Mouse (Mus musculus) heart, postnatal 0 days (tissue): ENCODE measurements around the gene BC052040. TPM values are rescaled to one million over a fixed set of nuclear protein-coding genes. Genes with fewer than 3 reads are reported as not detected.

Source experiments
- ATAC-seq: fragments of 200-750 bp; cut with Nextera tagmentation; 2 replicates; pipeline ENCODE4 v1.8.0; 2017; ENCODE audit warnings: low read depth, moderate number of reproducible peaks, moderate library complexity; ENCODE audit not compliant: insufficient read depth
- DNase-seq: peaks from one replicate; pipeline ENCODE4 v3.0.0-alpha.2; 2016; ENCODE audit warnings: low spot score
- H3K27ac ChIP-seq: fragments of 300-500 bp; sonication (generic); 2 replicates; pipeline ENCODE4 v1.5.1; 2014; ENCODE audit warnings: low read depth, mild to moderate bottlenecking
- H3K27me3 ChIP-seq: fragments of 300-500 bp; sonication (generic); 2 replicates; pipeline ENCODE4 v1.6.1; 2014; ENCODE audit warnings: low read length, mixed read lengths; ENCODE audit not compliant: control insufficient read depth, insufficient read depth
- H3K36me3 ChIP-seq: fragments of 300-500 bp; sonication (generic); replicated peaks from 2 replicates; pipeline ENCODE4 v1.6.1; 2014; ENCODE audit warnings: low read length, mixed read lengths; ENCODE audit not compliant: control insufficient read depth, insufficient read depth
- H3K4me1 ChIP-seq: fragments of 300-500 bp; sonication (generic); 2 replicates; pipeline ENCODE4 v1.6.1; 2014; ENCODE audit warnings: antibody characterized with exemption; ENCODE audit not compliant: control insufficient read depth, insufficient read depth
- H3K4me2 ChIP-seq: fragments of 300-500 bp; sonication (generic); 2 replicates; pipeline ENCODE4 v1.6.1; 2014; ENCODE audit warnings: low read depth, mild to moderate bottlenecking, low read length, moderate library complexity
- H3K4me3 ChIP-seq: fragments of 300-500 bp; sonication (generic); 2 replicates; pipeline ENCODE4 v1.5.1; 2014; ENCODE audit warnings: low read depth, low read length
- H3K9ac ChIP-seq: fragments of 300-500 bp; sonication (generic); replicated peaks from 2 replicates; pipeline ENCODE4 v1.6.1; 2014; ENCODE audit warnings: low read depth, low read length, mixed read lengths
- H3K9me3 ChIP-seq: fragments of 300-500 bp; sonication (generic); replicated peaks from 2 replicates; pipeline ENCODE4 v1.6.1; 2016; ENCODE audit warnings: low read length; ENCODE audit not compliant: control insufficient read depth
- CTCF ChIP-seq: IDR thresholded peaks from 2 replicates; pipeline ENCODE4 v1.5.1; 2016; ENCODE audit warnings: antibody characterized with exemption, control low read depth, low read depth
- EP300 ChIP-seq: IDR thresholded peaks from 2 replicates; pipeline ENCODE4 v1.6.1; 2016; ENCODE audit warnings: antibody characterized with exemption, low read depth
- WGBS: fragments of 180-500 bp; shearing (Covaris S2); extraction: QIAGEN DNeasy Blood & Tissue Kit; methylation state at CpG from one replicate; pipeline ENCODE4 v1.1.7; 2014; 5-methylcytosine and 5-hydroxymethylcytosine counted together
- polyA plus RNA-seq: library from polyadenylated mRNA; unstranded; fragments of >200 nt; fragmentation: Nextera tagmentation; extraction: Ambion mirVana; gene quantifications from 2 replicates; pipeline ENCODE4 v1.2.1, GENCODE M21; 2015
- total RNA-seq: library from RNA; depleted of rRNA; stranded (reverse); fragments of >200 nt; gene quantifications from 2 replicates; pipeline ENCODE4 v1.2.3, GENCODE M21; 2014; ENCODE audit warnings: low replicate concordance

Gene BC052040
- total and polyA plus RNA-seq, 2 experiments from 2014 or later, result 3.9 to 4.1 TPM

DNA sequence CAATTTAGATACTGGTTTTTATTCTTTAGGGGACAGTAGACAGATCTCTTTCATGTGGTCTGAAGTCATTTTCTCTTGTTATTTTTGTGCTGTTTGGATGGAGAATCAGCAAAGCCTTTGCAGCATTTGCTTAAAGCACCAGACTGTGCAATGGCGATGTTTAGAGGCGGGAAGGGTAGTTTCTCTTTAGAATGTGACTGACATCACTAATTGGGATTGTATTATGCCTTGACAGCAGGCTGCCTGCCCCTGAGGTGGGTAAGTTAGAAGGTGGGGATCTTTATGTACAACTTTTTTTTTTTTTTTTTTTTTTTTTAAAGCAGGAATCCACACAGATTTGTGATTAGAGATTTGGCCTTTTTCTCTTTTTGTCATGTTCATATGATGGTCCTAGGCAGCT lies 20.6 kb downstream of the BC052040 start:
- H3K4me3 ChIP-seq, result no peak overlapping the region
- H3K4me2 ChIP-seq, result no peak overlapping the region
- TF ChIP-seq CTCF (no peak), EP300 (no peak)
- DNase-seq, result no peak
- no peaks in the 10 kb centered on the region for H3K9me3 ChIP-seq
- H3K36me3 ChIP-seq, result no peaks in the 10 kb centered on the region
- no peaks in the 10 kb centered on the region for H3K27me3 ChIP-seq
- no peak overlapping the region for H3K9ac ChIP-seq
- H3K27ac ChIP-seq, result no peak overlapping the region
- 98% methylated on average over 2 of the region's 2 CpGs for WGBS
- ATAC-seq, result no peak
- peaks cover 3% of the 10 kb centered on the region; the same call in 1 of the 2 replicates for H3K4me1 ChIP-seq

DNA sequence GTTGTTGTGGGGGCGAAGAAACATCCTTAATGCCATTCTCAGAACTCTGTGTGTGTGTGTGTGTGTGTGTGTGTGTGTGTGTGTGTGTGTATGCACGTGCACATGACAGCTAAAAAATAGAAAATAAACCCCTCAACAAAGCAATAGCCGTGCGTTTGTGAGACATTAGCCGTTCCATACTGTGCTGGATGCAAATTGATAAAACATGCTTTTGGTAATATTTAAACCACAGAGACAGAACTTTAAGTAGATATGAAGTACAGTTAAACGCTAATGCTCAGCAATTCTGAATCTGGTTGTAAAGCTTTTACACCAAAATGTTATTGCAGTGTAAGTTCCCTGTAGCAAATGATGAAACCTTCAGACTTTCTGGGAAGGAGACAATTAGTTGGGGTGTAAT lies 22.6 kb downstream of the BC052040 start:
- no peaks in the 10 kb centered on the region for H3K9me3 ChIP-seq
- H3K4me2 ChIP-seq, result no peak overlapping the region
- no peak overlapping the region for H3K4me3 ChIP-seq
- H3K27ac ChIP-seq, result no peak overlapping the region
- peaks cover 3% of the 10 kb centered on the region; the same call in 1 of the 2 replicates for H3K4me1 ChIP-seq
- WGBS, result 90% methylated on average over 6 of the region's 6 CpGs
- TF ChIP-seq CTCF (no peak), EP300 (no peak)
- no peaks in the 10 kb centered on the region for H3K36me3 ChIP-seq
- no peaks in the 10 kb centered on the region for H3K27me3 ChIP-seq
- no peak for DNase-seq
- ATAC-seq, result no peak
- H3K9ac ChIP-seq, result no peak overlapping the region

DNA sequence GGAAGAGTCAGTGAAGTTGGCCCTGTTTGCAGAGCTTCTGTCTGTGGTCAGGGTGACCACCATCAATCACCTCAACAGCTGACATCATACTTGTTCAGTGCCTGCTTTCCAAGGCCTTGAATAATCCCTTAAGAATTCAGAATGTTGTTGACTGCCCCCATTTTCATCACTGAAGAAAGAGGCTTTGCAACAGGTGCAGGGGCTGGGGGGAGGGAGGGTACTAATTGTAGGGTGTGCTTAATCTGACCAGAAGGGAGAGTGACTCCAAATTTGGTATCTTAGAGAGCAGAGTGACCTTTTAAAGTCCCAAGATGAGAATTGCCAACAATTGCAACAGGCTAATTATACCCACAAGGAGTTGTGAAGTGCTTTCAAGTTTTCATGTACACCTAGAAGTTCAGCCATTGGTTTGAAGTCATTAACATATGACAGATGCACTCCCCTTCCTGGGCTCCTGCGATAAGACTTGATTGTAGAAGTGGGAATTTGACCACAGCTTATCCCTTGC lies 24.4 kb downstream of the BC052040 start:
- peak; percentile 58 for ATAC-seq
- WGBS, result 17% methylated on average over 1 of the region's 1 CpGs

DNA sequence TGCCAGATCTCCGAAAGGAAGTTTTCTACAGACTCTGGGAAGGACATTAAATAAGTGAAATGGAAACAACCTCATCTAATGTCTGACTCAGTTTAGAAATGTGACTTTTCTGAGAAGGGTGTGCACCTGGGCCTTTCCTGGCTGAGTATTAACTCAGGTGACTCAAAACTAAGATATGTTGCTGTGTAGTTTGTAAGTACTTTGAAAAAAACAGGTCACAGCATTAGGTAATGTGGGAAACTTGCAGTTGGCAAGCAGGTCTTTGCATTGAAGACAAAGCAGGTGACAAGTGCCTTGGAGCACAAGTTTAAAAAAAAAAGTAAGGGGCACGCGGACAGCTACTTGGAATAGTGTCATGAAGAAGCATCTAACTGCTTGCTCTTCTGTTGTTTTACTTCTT lies 27.5 kb downstream of the BC052040 start:
- 87% methylated on average over 3 of the region's 3 CpGs for WGBS
- no peak for ATAC-seq
- peaks cover 3% of the 10 kb centered on the region; the same call in 1 of the 2 replicates for H3K4me1 ChIP-seq

More for the DNA sequence above, 24.4 kb downstream of the BC052040 start:
- H3K9ac ChIP-seq, result no peak overlapping the region
- DNase-seq, result peak; percentile 27
- no peak overlapping the region for H3K4me3 ChIP-seq
- H3K27me3 ChIP-seq, result no peaks in the 10 kb centered on the region
- H3K27ac ChIP-seq, result peak overlapping the region; percentile 48; the same call in 1 of the 2 replicates
- H3K4me1 ChIP-seq, result peaks cover 3% of the 10 kb centered on the region; the same call in 1 of the 2 replicates
- TF ChIP-seq CTCF, result no peak
- TF ChIP-seq EP300, result no peak
- no peaks in the 10 kb centered on the region for H3K36me3 ChIP-seq
- no peak overlapping the region for H3K4me2 ChIP-seq
- H3K9me3 ChIP-seq, result no peaks in the 10 kb centered on the region

DNA sequence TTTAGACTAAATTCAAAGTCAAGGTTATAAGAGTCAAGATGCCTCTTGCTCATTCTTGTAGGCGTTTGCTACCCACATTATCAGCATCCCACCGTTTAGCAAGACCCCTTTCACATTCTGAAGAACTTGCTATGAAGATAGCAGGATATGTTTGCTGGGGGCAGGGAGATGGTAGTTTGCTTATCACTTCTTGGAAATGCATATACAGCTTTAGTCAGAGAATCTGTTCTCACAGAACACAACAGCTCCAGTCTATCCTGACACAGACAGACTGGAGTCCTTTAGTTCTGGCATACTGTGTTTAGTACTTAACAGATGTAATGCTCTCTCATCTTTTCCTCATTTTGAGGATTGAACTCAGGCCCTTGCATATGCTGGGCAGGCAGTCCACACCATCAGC lies 28.6 kb downstream of the BC052040 start:
- Histone ChIP-seq H3K9ac (no peak overlapping the region), H3K4me3 (no peak overlapping the region), H3K27me3 (no peaks in the 10 kb centered on the region), H3K4me2 (no peak overlapping the region), H3K9me3 (no peaks in the 10 kb centered on the region), H3K36me3 (no peaks in the 10 kb centered on the region), H3K4me1 (peaks cover 3% of the 10 kb centered on the region; the same call in 1 of the 2 replicates), H3K27ac (no peak overlapping the region)
- TF ChIP-seq CTCF (no peak), EP300 (no peak)
- WGBS, result 45% methylated on average over 2 of the region's 2 CpGs
- DNase-seq (no peak), ATAC-seq (no peak)

More for the DNA sequence above, 27.5 kb downstream of the BC052040 start:
- no peak overlapping the region for H3K9ac ChIP-seq
- no peaks in the 10 kb centered on the region for H3K36me3 ChIP-seq
- DNase-seq, result no peak
- no peak overlapping the region for H3K4me2 ChIP-seq
- H3K27me3 ChIP-seq, result no peaks in the 10 kb centered on the region
- no peaks in the 10 kb centered on the region for H3K9me3 ChIP-seq
- no peak overlapping the region for H3K27ac ChIP-seq
- no peak overlapping the region for H3K4me3 ChIP-seq
- TF ChIP-seq EP300, result no peak
- no peak for TF ChIP-seq CTCF

DNA sequence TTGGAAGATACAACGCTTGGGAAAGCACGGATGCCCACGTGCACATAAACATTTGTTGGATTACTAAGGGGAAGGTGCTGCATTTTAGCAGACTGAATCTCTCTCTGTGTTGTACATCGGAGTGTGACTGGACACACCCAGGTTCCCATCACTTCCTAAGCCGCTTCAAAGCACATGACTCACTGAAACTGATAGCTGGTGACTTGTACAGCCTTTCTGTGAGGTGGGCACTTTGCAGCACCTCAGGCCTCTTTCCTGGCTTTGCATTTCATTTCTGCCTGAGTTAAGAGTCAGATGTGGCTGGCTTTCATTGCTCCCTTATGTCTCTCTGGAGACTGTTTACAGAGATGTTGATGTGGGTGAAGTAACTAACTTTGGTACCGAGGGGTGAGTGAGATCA lies 29.0 kb downstream of the BC052040 start:
- no peaks in the 10 kb centered on the region for H3K36me3 ChIP-seq
- H3K27ac ChIP-seq, result no peak overlapping the region
- no peaks in the 10 kb centered on the region for H3K27me3 ChIP-seq
- H3K9ac ChIP-seq, result no peak overlapping the region
- TF ChIP-seq CTCF, result no peak
- 70% methylated on average over 6 of the region's 6 CpGs for WGBS
- peaks cover 3% of the 10 kb centered on the region; the same call in 1 of the 2 replicates for H3K4me1 ChIP-seq
- no peak for ATAC-seq
- DNase-seq, result no peak
- H3K9me3 ChIP-seq, result no peaks in the 10 kb centered on the region
- no peak overlapping the region for H3K4me2 ChIP-seq
- no peak overlapping the region for H3K4me3 ChIP-seq
